Mouse (Mus musculus) stomach, embryonic 16.5 days (tissue): ENCODE results near the gene Hoxa6. TPM values are rescaled to one million over a fixed set of nuclear protein-coding genes. Genes with fewer than 3 reads are reported as not detected.

Experiments used
- ATAC-seq: fragments of 200-750 bp; cut with Nextera tagmentation; 2 replicates; pipeline ENCODE4 v1.8.0; 2017; ENCODE audit warnings: moderate number of reproducible peaks, moderate TSS enrichment; ENCODE audit not compliant: insufficient read depth, low FRiP score
- H3K27ac ChIP-seq: fragments of 300-500 bp; sonication (generic); 2 replicates; pipeline ENCODE4 v1.5.1; 2014; ENCODE audit warnings: low read length
- H3K27me3 ChIP-seq: fragments of 300-500 bp; sonication (generic); 2 replicates; pipeline ENCODE4 v1.6.1; 2014; ENCODE audit warnings: low read length, control low read depth, mixed read lengths; ENCODE audit not compliant: control insufficient read depth, insufficient read depth
- H3K36me3 ChIP-seq: fragments of 300-500 bp; sonication (generic); 2 replicates; pipeline ENCODE4 v1.6.1; 2014; ENCODE audit warnings: low read length; ENCODE audit not compliant: control insufficient read depth, insufficient read depth
- H3K4me1 ChIP-seq: fragments of 300-500 bp; sonication (generic); 2 replicates; pipeline ENCODE4 v1.6.1; 2014; ENCODE audit warnings: low read length, control low read depth, mixed read lengths; ENCODE audit not compliant: control insufficient read depth, insufficient read depth
- H3K4me2 ChIP-seq: fragments of 300-500 bp; sonication (generic); 2 replicates; pipeline ENCODE4 v1.6.1; 2014; ENCODE audit warnings: low read depth, low read length, mixed read lengths
- H3K4me3 ChIP-seq: fragments of 300-500 bp; sonication (generic); replicated peaks from 2 replicates; pipeline ENCODE4 v1.5.1; 2014; ENCODE audit warnings: mild to moderate bottlenecking, low read length
- H3K9ac ChIP-seq: fragments of 300-500 bp; sonication (generic); 2 replicates; pipeline ENCODE4 v1.6.1; 2014; ENCODE audit warnings: low read length
- H3K9me3 ChIP-seq: fragments of 300-500 bp; sonication (generic); replicated peaks from 2 replicates; pipeline ENCODE4 v1.6.1; 2016; ENCODE audit warnings: low read length, control low read depth; ENCODE audit not compliant: control insufficient read depth
- WGBS: fragments of 180-500 bp; shearing (Covaris S2); extraction: QIAGEN DNeasy Blood & Tissue Kit; methylation state at CpG from one replicate; pipeline ENCODE4 v1.1.7; 2014; 5-methylcytosine and 5-hydroxymethylcytosine counted together
- polyA plus RNA-seq: library from polyadenylated mRNA; unstranded; fragments of >200 nt; fragmentation: Nextera tagmentation; extraction: Ambion mirVana; gene quantifications from 2 replicates; pipeline ENCODE4 v1.2.1, GENCODE M21; 2015

The Hoxa6 gene
- polyA plus RNA-seq, 1 experiment from 2014 or later: 1.3 TPM

GRCm38 (mm10) chr6:52174968-52175751, 33.4 kb downstream of the Hoxa6 start:
- H3K4me3 ChIP-seq: peak overlapping the region; percentile 60
- no peaks in the 10 kb centered on the region for H3K27me3 ChIP-seq
- peaks cover 26% of the 10 kb centered on the region for H3K4me1 ChIP-seq
- peak overlapping the region; percentile 91 for H3K9ac ChIP-seq
- ATAC-seq: peak; percentile 29; the same call in 1 of the 2 replicates
- no peaks in the 10 kb centered on the region for H3K9me3 ChIP-seq
- H3K27ac ChIP-seq: peak overlapping the region; percentile 98
- no peaks in the 10 kb centered on the region for H3K36me3 ChIP-seq
- peak overlapping the region; percentile 71 for H3K4me2 ChIP-seq
- WGBS: 3% methylated on average over 41 of the region's 41 CpGs

GRCm38 (mm10) chr6:52173648-52174047, 34.9 kb downstream of the Hoxa6 start:
- 8% methylated on average over 4 of the region's 4 CpGs for WGBS
- peak overlapping the region; percentile 48 for H3K4me3 ChIP-seq
- peak overlapping the region; percentile 99 for H3K27ac ChIP-seq
- no peaks in the 10 kb centered on the region for H3K36me3 ChIP-seq
- peaks cover 28% of the 10 kb centered on the region for H3K4me1 ChIP-seq
- H3K9ac ChIP-seq: peak overlapping the region; percentile 78
- H3K4me2 ChIP-seq: peak overlapping the region; percentile 65
- H3K27me3 ChIP-seq: no peaks in the 10 kb centered on the region
- H3K9me3 ChIP-seq: no peaks in the 10 kb centered on the region
- no peak for ATAC-seq

GRCm38 (mm10) chr6:52172501-52172900, 36.0 kb downstream of the Hoxa6 start:
- peak; percentile 78 for ATAC-seq
- Histone ChIP-seq H3K4me1 (peaks cover 28% of the 10 kb centered on the region), H3K4me3 (peak overlapping the region; percentile 48), H3K27me3 (no peaks in the 10 kb centered on the region), H3K27ac (peak overlapping the region; percentile 99), H3K4me2 (peak overlapping the region; percentile 65), H3K36me3 (no peaks in the 10 kb centered on the region), H3K9me3 (no peaks in the 10 kb centered on the region), H3K9ac (peak overlapping the region; percentile 81)
- WGBS: under 1% methylated on average over 35 of the region's 35 CpGs

- no peaks in the 10 kb centered on the region for H3K36me3 ChIP-seq
- H3K4me3 ChIP-seq: peak overlapping the region; percentile 48
- peak overlapping the region; percentile 99 for H3K27ac ChIP-seq
- no peaks in the 10 kb centered on the region for H3K9me3 ChIP-seq
- no peak for ATAC-seq
- peaks cover 28% of the 10 kb centered on the region for H3K4me1 ChIP-seq
- no peaks in the 10 kb centered on the region for H3K27me3 ChIP-seq
- H3K9ac ChIP-seq: peak overlapping the region; percentile 81
- 11% methylated on average over 7 of the region's 7 CpGs for WGBS
- H3K4me2 ChIP-seq: peak overlapping the region; percentile 65
These were observed 36.6 kb downstream of the Hoxa6 start for GRCm38 (mm10) chr6:52171938-52172337.

GRCm38 (mm10) chr6:52171331-52171730, 37.2 kb downstream of the Hoxa6 start:
- H3K27me3 ChIP-seq: no peaks in the 10 kb centered on the region
- peak overlapping the region; percentile 81 for H3K9ac ChIP-seq
- WGBS: 13% methylated on average over 4 of the region's 4 CpGs
- peak overlapping the region; percentile 65 for H3K4me2 ChIP-seq
- no peaks in the 10 kb centered on the region for H3K9me3 ChIP-seq
- ATAC-seq: no peak
- peak overlapping the region; percentile 29 for H3K4me3 ChIP-seq
- H3K36me3 ChIP-seq: no peaks in the 10 kb centered on the region
- H3K27ac ChIP-seq: peak overlapping the region; percentile 99
- peaks cover 28% of the 10 kb centered on the region for H3K4me1 ChIP-seq

GRCm38 (mm10) chr6:52170898-52171223, 37.7 kb downstream of the Hoxa6 start:
- no peak for ATAC-seq
- H3K9ac ChIP-seq: peak overlapping the region; percentile 81
- H3K9me3 ChIP-seq: no peaks in the 10 kb centered on the region
- H3K27ac ChIP-seq: peak overlapping the region; percentile 99
- H3K4me3 ChIP-seq: peak overlapping the region; percentile 29
- peak overlapping the region; percentile 65 for H3K4me2 ChIP-seq
- peaks cover 28% of the 10 kb centered on the region for H3K4me1 ChIP-seq
- no peaks in the 10 kb centered on the region for H3K27me3 ChIP-seq
- H3K36me3 ChIP-seq: no peaks in the 10 kb centered on the region
- WGBS: 26% methylated on average over 5 of the region's 5 CpGs

GRCm38 (mm10) chr6:52170166-52170897, 38.2 kb downstream of the Hoxa6 start:
- ATAC-seq: no peak
- Histone ChIP-seq H3K27me3 (no peaks in the 10 kb centered on the region), H3K27ac (peak overlapping the region; percentile 99), H3K36me3 (no peaks in the 10 kb centered on the region), H3K4me2 (peak overlapping the region; percentile 65), H3K9me3 (no peaks in the 10 kb centered on the region), H3K9ac (peak overlapping the region; percentile 81), H3K4me3 (peak overlapping the region; percentile 29), H3K4me1 (peaks cover 28% of the 10 kb centered on the region)
- 13% methylated on average over 40 of the region's 40 CpGs for WGBS

- Histone ChIP-seq H3K36me3 (no peaks in the 10 kb centered on the region), H3K4me1 (peaks cover 28% of the 10 kb centered on the region), H3K9ac (peak overlapping the region; percentile 81), H3K27me3 (no peaks in the 10 kb centered on the region), H3K4me2 (peak overlapping the region; percentile 65), H3K9me3 (no peaks in the 10 kb centered on the region), H3K27ac (peak overlapping the region; percentile 99), H3K4me3 (peak overlapping the region; percentile 29)
- ATAC-seq: no peak
- WGBS: 23% methylated on average over 16 of the region's 16 CpGs
These were observed 38.9 kb downstream of the Hoxa6 start for GRCm38 (mm10) chr6:52169499-52170165.
